Mouse (Mus musculus) hindbrain, embryonic 10.5 days (tissue): ENCODE measurements at regions not wholly inside any gene's neighbourhood (a gene's known extent, or its start where the extent isn't known, plus 50 kb on each side); places are given as distances from the start of the nearest gene placed in this dataset.

ENCODE experiments used
- DNase-seq: peaks from one replicate; pipeline ENCODE4 v3.0.0-alpha.2; 2017; ENCODE audit warnings: low spot score
- H3K27ac ChIP-seq: fragments of 300-500 bp; sonication (generic); 2 replicates; pipeline ENCODE4 v1.5.1; 2016; ENCODE audit warnings: mild to moderate bottlenecking, moderate library complexity
- H3K27me3 ChIP-seq: fragments of 300-500 bp; sonication (generic); 2 replicates; pipeline ENCODE4 v1.6.1; 2016; ENCODE audit warnings: mild to moderate bottlenecking; ENCODE audit not compliant: poor library complexity, insufficient read depth, severe bottlenecking
- H3K36me3 ChIP-seq: fragments of 300-500 bp; sonication (generic); 2 replicates; pipeline ENCODE4 v1.6.1; 2016; ENCODE audit warnings: mild to moderate bottlenecking, moderate library complexity
- H3K4me1 ChIP-seq: fragments of 300-500 bp; sonication (generic); replicated peaks from 2 replicates; pipeline ENCODE4 v1.6.1; 2016; ENCODE audit warnings: mild to moderate bottlenecking
- H3K4me3 ChIP-seq: fragments of 300-500 bp; sonication (generic); 2 replicates; pipeline ENCODE4 v1.5.1; 2016; ENCODE audit warnings: mild to moderate bottlenecking, moderate library complexity
- H3K9me3 ChIP-seq: fragments of 300-500 bp; sonication (generic); 2 replicates; pipeline ENCODE4 v1.6.1; 2016; ENCODE audit warnings: mild to moderate bottlenecking, moderate library complexity
- WGBS: fragments of 180-500 bp; shearing (Covaris S2); methylation state at CpG from one replicate; pipeline ENCODE4 v1.1.7; 2016; 5-methylcytosine and 5-hydroxymethylcytosine counted together

GRCm38 (mm10) chr4:30408525-30408924 is 1555.4 kb upstream of the Map3k7 start:
- no peaks in the 10 kb centered on the region for H3K4me1 ChIP-seq
- DNase-seq = no peak
- 81% methylated on average over 2 of the region's 2 CpGs for WGBS

GRCm38 (mm10) chr4:30447644-30448043 is 1516.3 kb upstream of the Map3k7 start:
- no peaks in the 10 kb centered on the region for H3K36me3 ChIP-seq
- no peaks in the 10 kb centered on the region for H3K4me1 ChIP-seq
- H3K27ac ChIP-seq = no peak overlapping the region
- 75% methylated on average over 6 of the region's 6 CpGs for WGBS
- no peaks in the 10 kb centered on the region for H3K9me3 ChIP-seq
- no peaks in the 10 kb centered on the region for H3K27me3 ChIP-seq
- DNase-seq = no peak
- H3K4me3 ChIP-seq = no peak overlapping the region

More at GRCm38 (mm10) chr4:30408525-30408924, 1555.4 kb upstream of the Map3k7 start:
- H3K27ac ChIP-seq = no peak overlapping the region
- H3K4me3 ChIP-seq = no peak overlapping the region
- no peaks in the 10 kb centered on the region for H3K36me3 ChIP-seq
- no peaks in the 10 kb centered on the region for H3K27me3 ChIP-seq
- H3K9me3 ChIP-seq = no peaks in the 10 kb centered on the region

- no peaks in the 10 kb centered on the region for H3K27me3 ChIP-seq
- no peak for DNase-seq
- 81% methylated on average over 1 of the region's 1 CpGs for WGBS
- no peak overlapping the region for H3K27ac ChIP-seq
- H3K9me3 ChIP-seq = no peaks in the 10 kb centered on the region
- no peak overlapping the region for H3K4me3 ChIP-seq
- no peaks in the 10 kb centered on the region for H3K4me1 ChIP-seq
- H3K36me3 ChIP-seq = no peaks in the 10 kb centered on the region
These were observed 1513.5 kb upstream of the Map3k7 start for GRCm38 (mm10) chr4:30450395-30450794.

- no peaks in the 10 kb centered on the region for H3K27me3 ChIP-seq
- no peaks in the 10 kb centered on the region for H3K36me3 ChIP-seq
- 86% methylated on average over 4 of the region's 4 CpGs for WGBS
- no peak overlapping the region for H3K27ac ChIP-seq
- no peak for DNase-seq
- H3K4me3 ChIP-seq = no peak overlapping the region
- H3K9me3 ChIP-seq = no peaks in the 10 kb centered on the region
- H3K4me1 ChIP-seq = no peaks in the 10 kb centered on the region
These were observed 1496.5 kb upstream of the Map3k7 start for GRCm38 (mm10) chr4:30467336-30467933.

GRCm38 (mm10) chr4:30476621-30477020 is 1487.3 kb upstream of the Map3k7 start:
- no peak overlapping the region for H3K27ac ChIP-seq
- H3K9me3 ChIP-seq = no peaks in the 10 kb centered on the region
- H3K27me3 ChIP-seq = no peaks in the 10 kb centered on the region
- H3K4me3 ChIP-seq = no peak overlapping the region
- 23% methylated on average over 1 of the region's 1 CpGs for WGBS
- no peaks in the 10 kb centered on the region for H3K4me1 ChIP-seq
- no peaks in the 10 kb centered on the region for H3K36me3 ChIP-seq
- DNase-seq = no peak

- no peak overlapping the region for H3K4me3 ChIP-seq
- no peaks in the 10 kb centered on the region for H3K27me3 ChIP-seq
- DNase-seq = peak; percentile 42
- H3K27ac ChIP-seq = no peak overlapping the region
- no peaks in the 10 kb centered on the region for H3K9me3 ChIP-seq
- WGBS = 17% methylated on average over 1 of the region's 1 CpGs
- no peaks in the 10 kb centered on the region for H3K36me3 ChIP-seq
- peaks cover 19% of the 10 kb centered on the region for H3K4me1 ChIP-seq
These were observed 1463.7 kb upstream of the Map3k7 start for GRCm38 (mm10) chr4:30500067-30500670.
